In genomic region chr6:12349105-12349759, GRCm38 (mm10) we compare ENCODE assay signal across 20 mouse cellular contexts.
"Had no signal": no experiment of that assay in that cellular context is flagged by ENCODE, and none has a peak within 500 bp of the region (broad histone marks: within the 10 kb centered on the region; RNA-seq: fewer than 3 reads in every experiment).

No protein-coding gene starts in this region.

- H3K4me3 ChIP-seq: layer of hippocampus, adult 2 months; limb, embryonic 10.5 days; limb, embryonic 13.5 days; liver, embryonic 13.5 days; myocyte had no signal

- H3K27ac ChIP-seq: kidney, postnatal 0 days; layer of hippocampus, adult 2 months; limb, embryonic 10.5 days; limb, embryonic 13.5 days; liver, embryonic 13.5 days; stomach, postnatal 0 days had no signal

- ATAC-seq: intestine, postnatal 0 days had no signal

- H3K9ac ChIP-seq: limb, embryonic 13.5 days; liver, embryonic 13.5 days had no signal

- H3K4me2 ChIP-seq: limb, embryonic 13.5 days; liver, embryonic 13.5 days had no signal

- H3K4me1 ChIP-seq: limb, embryonic 10.5 days; limb, embryonic 13.5 days; liver, embryonic 13.5 days had no signal

- H3K9me3 ChIP-seq: limb, embryonic 10.5 days; limb, embryonic 13.5 days; liver, embryonic 13.5 days had no signal

- DNase-seq: kidney, adult 2 months; kidney, postnatal 25 days; layer of hippocampus, adult 9-11 months; liver, embryonic 13.5 days; lung, adult 2 months; lung, postnatal 14 days; lung, postnatal 4 days; right cerebral cortex, adult 18-20 months; right cerebral cortex, postnatal 14 days; right cerebral cortex, postnatal 4 days; thymus, adult 2 months; thymus, postnatal 14 days; thymus, postnatal 4 days had no signal

- H3K36me3 ChIP-seq: limb, embryonic 10.5 days; limb, embryonic 13.5 days; liver, embryonic 13.5 days had no signal

- H3K27me3 ChIP-seq: limb, embryonic 13.5 days; liver, embryonic 13.5 days had no signal
